Comparison of ENCODE assay signal across 24 mouse cellular contexts in the genomic region with DNA sequence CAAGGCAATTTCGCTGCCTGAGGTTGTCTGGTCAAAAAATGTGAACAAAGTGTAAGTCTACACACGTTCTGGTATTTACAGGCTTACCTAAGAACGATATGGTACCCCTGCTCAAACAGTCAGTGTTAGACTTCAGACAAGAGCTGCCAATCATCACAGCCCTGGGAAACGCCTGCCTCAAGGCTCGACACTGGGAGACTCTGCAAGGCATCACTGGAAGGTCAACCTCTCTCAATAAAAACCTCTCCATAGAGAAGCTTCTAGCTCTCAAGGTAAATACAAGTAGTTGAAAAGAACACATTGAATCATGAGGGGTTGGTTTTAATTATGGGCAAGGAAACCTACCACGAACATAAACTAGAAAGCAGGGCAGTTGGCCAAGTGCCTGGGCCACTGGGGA. TPM values are rescaled to one million over a fixed set of nuclear protein-coding genes. Genes with fewer than 3 reads are reported as not detected.
DNase-seq lines count a peak whose midpoint lies in the region; ATAC-seq and TF ChIP-seq lines count a peak whose summit lies in the region.
"Had no signal": no experiment of that assay in that cellular context is flagged by ENCODE, and none has a peak within 500 bp of the region (broad histone marks: within the 10 kb centered on the region; RNA-seq: fewer than 3 reads in every experiment).

No protein-coding gene starts in this region.

- ATAC-seq in intestine, embryonic 15.5 days, result no peak
- ATAC-seq: forebrain, embryonic 14.5 days; forebrain, embryonic 16.5 days had no signal

- dilution Hi-C loops in CH12.LX (cut with MboI; ENCODE audit: extremely low pct_ligation_motif_present, extremely low pct_unique_long_range_greater_than_20kb, low sequenced_read_pairs), result no loop called here

- TF ChIP-seq CTCF in CH12.LX (conservative IDR thresholded peaks at IDR 0.05 in 1 of 2, IDR thresholded peaks at IDR 0.05 in 1 of 2; ENCODE audit: low read depth in 2 of 2, low read length in 2 of 2), result no peak

- no peaks in the 10 kb centered on the region for H3K4me1 ChIP-seq in CH12.LX (ENCODE audit: control insufficient read depth in 1 of 2, insufficient read depth in 2 of 2)
- peaks cover 3% of the 10 kb centered on the region; the same call in 1 of the 2 replicates for H3K4me1 ChIP-seq in intestine, embryonic 15.5 days (replicated peaks)
- H3K4me1 ChIP-seq: embryonic facial prominence, embryonic 15.5 days; forebrain, embryonic 12.5 days had no signal

- in situ Hi-C loops in CH12.LX (cut with MboI; ENCODE audit: low pct_ligation_motif_present, low pct_unique_long_range_greater_than_20kb, low sequenced_read_pairs), result no loop called here

- H3K9ac ChIP-seq in CH12.LX (ENCODE audit: insufficient read depth, low read depth), result no peak overlapping the region
- H3K9ac ChIP-seq in intestine, embryonic 15.5 days, result no peak overlapping the region
- H3K9ac ChIP-seq: embryonic facial prominence, embryonic 13.5 days; embryonic facial prominence, embryonic 15.5 days; forebrain, embryonic 12.5 days had no signal

- no peak for TF ChIP-seq RAD21 in CH12.LX (IDR thresholded peaks at IDR 0.05; ENCODE audit: low read depth, low read length)

- WGBS in intestine, embryonic 15.5 days, result 49% methylated on average over 6 of the region's 6 CpGs

- TF ChIP-seq POLR2A in CH12.LX (IDR thresholded peaks at IDR 0.05; ENCODE audit: low read depth, low read length), result no peak

- H3K36me3 ChIP-seq in CH12.LX (replicated peaks in 1 of 2; ENCODE audit: control insufficient read depth in 1 of 2, insufficient read depth in 1 of 2, low read length in 1 of 2), result no peaks in the 10 kb centered on the region
- H3K36me3 ChIP-seq in intestine, embryonic 15.5 days, result no peaks in the 10 kb centered on the region
- H3K36me3 ChIP-seq: embryonic facial prominence, embryonic 13.5 days; embryonic facial prominence, embryonic 15.5 days; forebrain, embryonic 10.5 days; forebrain, embryonic 12.5 days; G1E had no signal

- no peaks in the 10 kb centered on the region for H3K9me3 ChIP-seq in CH12.LX (replicated peaks; ENCODE audit: low read length)
- H3K9me3 ChIP-seq in intestine, embryonic 15.5 days, result no peaks in the 10 kb centered on the region
- H3K9me3 ChIP-seq: embryonic facial prominence, embryonic 13.5 days; embryonic facial prominence, embryonic 15.5 days; forebrain, embryonic 10.5 days; forebrain, embryonic 12.5 days; G1E had no signal

- no peak overlapping the region for H3K27ac ChIP-seq in CH12.LX (ENCODE audit: insufficient read depth, low read depth)
- no peak overlapping the region for H3K27ac ChIP-seq in intestine, embryonic 15.5 days
- H3K27ac ChIP-seq: embryonic facial prominence, embryonic 13.5 days; embryonic facial prominence, embryonic 15.5 days; forebrain, embryonic 10.5 days; forebrain, embryonic 12.5 days had no signal

- H3K27me3 ChIP-seq in CH12.LX (replicated peaks), result no peaks in the 10 kb centered on the region
- no peaks in the 10 kb centered on the region for H3K27me3 ChIP-seq in intestine, embryonic 15.5 days (replicated peaks)
- H3K27me3 ChIP-seq: embryonic facial prominence, embryonic 13.5 days; embryonic facial prominence, embryonic 15.5 days; forebrain, embryonic 12.5 days had no signal

- intact Hi-C loops in heart, postnatal 10 days (cut with DNase I), result no loop called here

- H3K4me3 ChIP-seq in CH12.LX (replicated peaks in 1 of 3; ENCODE audit: low read depth in 2 of 3, low read length in 2 of 3, poor library complexity in 1 of 3), result no peak overlapping the region
- no peak overlapping the region for H3K4me3 ChIP-seq in intestine, embryonic 15.5 days (replicated peaks)
- H3K4me3 ChIP-seq: embryonic facial prominence, embryonic 13.5 days; embryonic facial prominence, embryonic 15.5 days; erythroblast, embryonic 14.5 days; forebrain, embryonic 10.5 days; forebrain, embryonic 12.5 days had no signal

- no peak for TF ChIP-seq EP300 in CH12.LX (IDR thresholded peaks at IDR 0.05; ENCODE audit: low read length)

- DNase-seq in adrenal gland, postnatal 14 days, result peak; percentile 9
- DNase-seq in adrenal gland, postnatal 36 days, result no peak
- peak; percentile 10 for DNase-seq in heart, postnatal 4 days
- DNase-seq in heart, postnatal 10 days, result no peak
- no peak for DNase-seq in CH12.LX (ENCODE audit: extremely low read depth)
- peak; percentile 15 for DNase-seq in NIH3T3 (ENCODE audit: low read depth)
- DNase-seq: adrenal gland, adult 8-10 months; cerebellum, adult 11 months; cerebellum, adult 18-20 months; cerebellum, adult 8-10 months; cerebellum, adult 9-11 months; cerebellum, postnatal 14 days; cerebellum, postnatal 36 days; embryo, embryonic 11 days had no signal

- H3K4me2 ChIP-seq in CH12.LX (ENCODE audit: insufficient read depth, low read depth, poor library complexity, severe bottlenecking), result 0 out of 2 replicates have a peak overlapping the region, but pooled peaks have one; percentile 29
- no peak overlapping the region for H3K4me2 ChIP-seq in intestine, embryonic 15.5 days (replicated peaks)
- H3K4me2 ChIP-seq: embryonic facial prominence, embryonic 13.5 days; embryonic facial prominence, embryonic 15.5 days; forebrain, embryonic 12.5 days had no signal

- no peaks in the 10 kb centered on the region for H3K79me2 ChIP-seq in CH12.LX (replicated peaks; ENCODE audit: control insufficient read depth, extremely low read depth, insufficient read depth, poor library complexity, severe bottlenecking)

TF ChIP-seq in CH12.LX, 34 proteins besides CTCF, POLR2A, EP300 and RAD21:
- TF ChIP-seq ETS1 (conservative IDR thresholded peaks at IDR 0.05; ENCODE audit: low read depth, low read length) (no peak), USF2 (conservative IDR thresholded peaks at IDR 0.05; ENCODE audit: low read depth, low read length) (no peak), USF1 (IDR thresholded peaks at IDR 0.05; ENCODE audit: low read depth, low read length) (no peak), MYC (IDR thresholded peaks at IDR 0.05; ENCODE audit: low read depth, low read length) (no peak), POLR2AphosphoS2 (IDR thresholded peaks at IDR 0.05; ENCODE audit: low read depth, low read length) (no peak), JUND (conservative IDR thresholded peaks at IDR 0.05; ENCODE audit: low read depth, low read length) (no peak), RCOR1 (conservative IDR thresholded peaks at IDR 0.05; ENCODE audit: low read depth, low read length) (no peak), GABPA (IDR thresholded peaks at IDR 0.05; ENCODE audit: insufficient replicate concordance, low read depth, low read length) (no peak), KAT2A (IDR thresholded peaks at IDR 0.05; ENCODE audit: insufficient replicate concordance, low read length) (no peak), TCF12 (IDR thresholded peaks at IDR 0.05; ENCODE audit: low read depth, low read length) (no peak), MEF2A (IDR thresholded peaks at IDR 0.05; ENCODE audit: borderline replicate concordance, low read depth, low read length) (no peak), MXI1 (IDR thresholded peaks at IDR 0.05; ENCODE audit: low read depth, low read length) (no peak), NELFE (IDR thresholded peaks at IDR 0.05; ENCODE audit: low read depth, low read length) (no peak), SMC3 (IDR thresholded peaks at IDR 0.05; ENCODE audit: low read depth, low read length) (no peak), MAFK (IDR thresholded peaks at IDR 0.05; ENCODE audit: insufficient replicate concordance, low read length) (no peak), SIN3A (IDR thresholded peaks at IDR 0.05; ENCODE audit: low read length) (no peak), E2F4 (IDR thresholded peaks at IDR 0.05; ENCODE audit: insufficient replicate concordance, low read depth, low read length) (no peak), UBTF (IDR thresholded peaks at IDR 0.05; ENCODE audit: low read depth, low read length) (no peak), JUN (IDR thresholded peaks at IDR 0.05; ENCODE audit: insufficient read depth, low read depth, low read length) (no peak), MAX (IDR thresholded peaks at IDR 0.05; ENCODE audit: low read length) (no peak)

RNA-seq across cellular contexts. Expression of gene Dnah14, which starts 51.9 kb away (rescaled TPM):
- 0.30 and 0.75 TPM in 2 replicates for total RNA-seq in adrenal gland, postnatal 14 days (2021)
- total RNA-seq in adrenal gland, postnatal 36 days (2021), result under 1 TPM in 1 of 2 experiments, not detected in 1; 0.03 TPM
- not detected for total RNA-seq in heart, postnatal 4 days (2021)
- total RNA-seq in heart, postnatal 10 days (2021), result not detected
- total RNA-seq in CH12.LX (2012; rRNA removed) (0.98 and 1.0 TPM in 2 replicates), CH12.LX (2014; rRNA removed) (0.03 TPM in 2 replicates)
- polyA plus RNA-seq in CH12.LX (2012; ENCODE audit: insufficient read length, low read depth), result 0.57 and 0.74 TPM in 2 replicates
- 1.2 and 2.1 TPM in 2 replicates for polyA plus RNA-seq in intestine, embryonic 15.5 days (2015; fragmentation: Nextera tagmentation; extraction: Ambion mirVana)
- total RNA-seq: adrenal gland, postnatal 4 days had no signal
- polyA plus RNA-seq: erythroblast, embryonic 14.5 days; G1E had no signal

Comparison
In these comparisons a context has a peak if more than half of its experiments do, and no peak if none do; other contexts are left out.
1. DNase-seq: peak in adrenal gland, postnatal 14 days (single experiment), heart, postnatal 4 days (single experiment) and NIH3T3 (single experiment); none in adrenal gland, postnatal 36 days (0 of 2), heart, postnatal 10 days (0 of 2) and CH12.LX (single experiment).